Mouse (Mus musculus) brain, adult 2 months (tissue): Measurements from ENCODE around the gene Osbpl8.

Experiments
- DNase-seq: peaks from one replicate; pipeline ENCODE4 v3.0.0; 2011; ENCODE audit warnings: low read depth, low spot score

Osbpl8 gene

GRCm38 (mm10) chr10:111313282-111313681 lies 148.7 kb downstream of the Osbpl8 start:
- DNase-seq: no peak

DNA sequence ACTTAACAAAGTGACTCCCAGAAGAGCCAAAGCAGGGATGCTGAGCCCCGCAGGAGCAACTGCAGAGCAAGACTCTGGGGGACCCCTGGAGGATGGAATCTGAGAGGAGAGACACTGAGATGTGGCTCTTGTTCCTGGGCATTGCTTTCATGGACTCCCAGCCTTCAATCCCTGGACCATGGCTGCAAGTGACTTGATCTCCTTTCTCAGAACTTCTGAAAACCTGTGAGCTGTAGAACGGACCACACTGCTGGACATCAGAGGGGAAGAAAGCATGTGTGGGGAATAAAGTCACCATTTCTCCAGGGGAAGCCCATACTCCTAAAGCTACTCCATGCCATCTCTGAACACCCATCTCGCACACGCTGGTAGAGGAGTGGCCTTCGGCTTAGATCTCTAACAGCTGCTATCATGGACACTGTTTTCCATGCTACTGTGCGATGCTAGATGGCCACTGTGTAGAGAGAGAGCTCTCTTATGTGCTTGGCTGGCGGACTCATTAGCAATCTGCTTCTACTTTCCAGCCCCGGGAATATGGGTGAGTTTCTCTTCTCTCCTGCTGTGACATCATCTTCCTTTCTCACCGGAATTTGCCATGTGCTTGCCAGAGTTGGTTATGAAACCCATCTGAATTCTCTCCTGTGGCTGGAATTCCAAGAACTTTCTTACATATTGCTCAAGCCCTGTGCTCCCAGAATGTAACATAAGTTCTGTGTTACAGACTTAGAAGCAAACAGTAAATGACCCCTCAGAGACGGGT lies 150.3 kb downstream of the Osbpl8 start:
- peak; percentile 79 for DNase-seq

- peak; percentile 57 for DNase-seq
Measured at GRCm38 (mm10) chr10:111315940-111316339, 151.4 kb downstream of the Osbpl8 start.

- DNase-seq: peak; percentile 97
Measured at GRCm38 (mm10) chr10:111318021-111318420, 153.5 kb downstream of the Osbpl8 start.

- no peak for DNase-seq
Measured at GRCm38 (mm10) chr10:111318805-111319500, 154.4 kb downstream of the Osbpl8 start.

GRCm38 (mm10) chr10:111320579-111320978 lies 156.0 kb downstream of the Osbpl8 start:
- DNase-seq: no peak

DNA sequence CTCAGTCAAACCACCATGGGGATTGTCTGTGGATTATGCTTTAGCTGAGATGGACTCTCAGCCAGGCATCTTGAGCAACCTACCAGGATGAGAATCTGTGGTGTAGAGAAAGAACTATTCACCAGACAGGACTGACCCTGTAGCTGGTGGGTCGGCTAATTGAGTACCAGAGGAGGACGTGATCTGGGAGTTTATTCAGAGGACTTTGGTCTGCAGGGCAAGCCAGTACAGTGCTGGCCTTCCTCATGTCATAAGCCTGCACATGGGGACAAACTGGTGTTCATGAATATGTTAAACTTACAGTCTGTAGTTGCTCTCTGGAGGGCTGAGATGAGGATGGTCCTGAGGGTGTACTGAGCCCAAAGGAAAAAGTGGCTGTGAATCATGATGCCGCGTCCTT lies 163.4 kb downstream of the Osbpl8 start:
- DNase-seq: no peak

- peak; percentile 43 for DNase-seq
Measured at GRCm38 (mm10) chr10:111329326-111329725, 164.8 kb downstream of the Osbpl8 start.

GRCm38 (mm10) chr10:111334902-111335301 lies 170.3 kb downstream of the Osbpl8 start:
- no peak for DNase-seq

DNA sequence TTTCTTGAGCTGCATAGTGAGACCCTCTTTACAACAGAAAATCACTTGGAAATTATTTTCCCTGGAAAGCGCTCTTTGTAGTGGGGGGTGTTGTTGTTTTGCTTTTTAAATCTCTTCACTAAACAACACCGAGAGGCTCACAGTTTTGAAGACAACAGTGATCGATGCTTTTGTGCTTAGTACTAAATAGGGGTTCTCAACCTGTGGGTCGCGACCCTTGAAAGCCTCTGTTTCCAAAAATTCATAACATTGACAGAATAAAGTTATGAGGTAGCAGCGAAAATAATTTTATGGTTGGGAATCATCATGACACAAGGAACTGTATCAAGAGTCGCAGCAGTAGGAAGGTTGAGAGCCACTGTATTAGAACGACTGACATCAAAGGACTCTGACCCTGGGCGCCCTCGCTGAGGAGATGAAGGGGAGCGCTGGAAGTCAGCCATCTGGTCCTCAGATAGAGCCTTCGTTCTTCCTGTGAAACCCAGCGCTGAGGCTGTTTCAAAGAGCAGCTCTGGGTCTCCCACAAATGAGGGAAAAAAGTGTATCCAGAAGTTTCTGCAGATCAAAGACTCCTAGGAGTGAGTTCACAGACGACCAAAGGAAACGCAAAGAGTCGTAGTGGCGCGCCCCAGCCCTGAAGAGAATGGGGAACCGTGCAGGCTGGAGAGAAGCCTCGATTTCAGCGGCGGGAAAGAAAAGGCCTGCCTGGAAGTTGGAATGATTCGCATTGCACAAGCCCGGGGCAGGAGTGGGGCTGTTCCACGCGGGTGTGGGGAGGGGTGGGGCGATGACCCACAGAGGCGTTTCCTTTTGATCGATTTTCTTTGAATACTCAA lies 171.2 kb downstream of the Osbpl8 start:
- DNase-seq: no peak

DNA sequence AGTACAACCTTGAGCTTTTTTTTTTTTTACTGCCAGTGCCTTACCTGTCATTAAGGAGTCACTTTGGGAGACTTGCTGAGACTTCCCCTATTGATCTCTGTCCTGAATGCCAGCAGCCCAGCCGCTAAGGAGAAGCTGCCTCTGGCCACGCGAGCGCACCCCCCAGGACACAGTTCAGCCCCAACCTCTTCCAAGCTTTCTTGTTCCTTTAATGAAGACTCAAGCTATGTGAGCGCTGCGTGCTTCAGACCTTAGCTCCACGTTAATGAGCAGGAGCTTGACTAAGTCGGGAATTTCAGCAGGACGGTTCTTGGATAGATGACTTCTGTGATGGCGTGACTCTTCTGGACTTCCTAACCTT lies 171.8 kb downstream of the Osbpl8 start:
- no peak for DNase-seq

DNA sequence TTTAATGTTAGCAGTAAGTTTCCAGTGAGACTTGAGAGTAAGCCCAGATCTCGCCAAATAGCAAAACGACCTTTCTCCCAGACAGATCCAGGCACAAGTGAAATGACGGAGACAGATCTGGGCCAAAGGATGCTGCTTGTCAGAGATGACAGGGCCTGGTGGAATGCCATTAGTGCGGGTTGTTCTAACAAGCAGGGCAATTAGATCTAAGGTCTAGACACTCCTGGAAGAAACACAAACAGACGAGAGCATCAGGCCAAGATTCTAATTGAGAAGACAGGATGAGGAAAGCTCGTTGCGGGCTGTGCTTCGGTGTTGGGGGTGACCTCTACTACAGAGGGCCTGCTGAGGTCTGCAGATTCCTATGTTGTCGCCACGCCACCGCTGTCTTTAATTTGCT lies 174.7 kb downstream of the Osbpl8 start:
- DNase-seq: peak; percentile 35

- no peak for DNase-seq
Measured at GRCm38 (mm10) chr10:111341761-111342160, 177.2 kb downstream of the Osbpl8 start.

GRCm38 (mm10) chr10:111343555-111343954 lies 179.0 kb downstream of the Osbpl8 start:
- DNase-seq: peak; percentile 84
